Mouse (Mus musculus) urinary bladder, adult 18-20 months (tissue): ENCODE results near the gene Zscan20.
A peak's percentile ranks its signal among the peaks of the same experiment; 100 is the strongest.

Source experiments
- DNase-seq, 2 experiments: peaks; one replicate each; pipeline ENCODE4 v3.0.0; 2022; ENCODE audit warnings: low spot score in 2 of 2, mixed read lengths in 2 of 2

The Zscan20 gene

GRCm38 (mm10) chr4:128609925-128610402 is at the start of gene Zscan20:
Zscan20 (minus strand) TSS chr4:128610098.
- peak; percentile 83 to 97 for DNase-seq

- no peak for DNase-seq
Measured at GRCm38 (mm10) chr4:128655446-128655845, 45.5 kb upstream of the Zscan20 start.

GRCm38 (mm10) chr4:128654505-128655381 is 44.8 kb upstream of the Zscan20 start, which contains the start of gene Phc2:
Phc2 (plus strand) TSS chr4:128654702.
- DNase-seq = peak; percentile 90

- DNase-seq = no peak
Measured at GRCm38 (mm10) chr4:128652584-128653298, 42.8 kb upstream of the Zscan20 start.

GRCm38 (mm10) chr4:128651530-128651929 is 41.6 kb upstream of the Zscan20 start:
- DNase-seq = no peak

- DNase-seq = no peak
Measured at GRCm38 (mm10) chr4:128648567-128649255, 38.8 kb upstream of the Zscan20 start.

GRCm38 (mm10) chr4:128646762-128647161 is 36.9 kb upstream of the Zscan20 start:
- DNase-seq = no peak

GRCm38 (mm10) chr4:128645896-128646295 is 36.0 kb upstream of the Zscan20 start:
- DNase-seq = no peak

GRCm38 (mm10) chr4:128641766-128642717 is 32.1 kb upstream of the Zscan20 start:
- no peak for DNase-seq

- no peak for DNase-seq
Measured at GRCm38 (mm10) chr4:128638265-128638923, 28.5 kb upstream of the Zscan20 start.

GRCm38 (mm10) chr4:128637250-128637649 is 27.4 kb upstream of the Zscan20 start:
- DNase-seq = no peak

- no peak for DNase-seq
Measured at GRCm38 (mm10) chr4:128635894-128636585, 26.1 kb upstream of the Zscan20 start.

- no peak for DNase-seq
Measured at GRCm38 (mm10) chr4:128635451-128635850, 25.6 kb upstream of the Zscan20 start.

GRCm38 (mm10) chr4:128621109-128621508 is 11.2 kb upstream of the Zscan20 start:
- no peak for DNase-seq

- no peak for DNase-seq
Measured at GRCm38 (mm10) chr4:128620572-128620971, 10.7 kb upstream of the Zscan20 start.

- no peak for DNase-seq
Measured at GRCm38 (mm10) chr4:128618963-128619362, 9.1 kb upstream of the Zscan20 start.

- no peak for DNase-seq
Measured at GRCm38 (mm10) chr4:128618246-128618911, 8.5 kb upstream of the Zscan20 start, which contains the start of gene Tlr12. Tlr12 (minus strand) TSS chr4:128618619.

- no peak for DNase-seq
Measured at GRCm38 (mm10) chr4:128617363-128618120, 7.6 kb upstream of the Zscan20 start.
